Mouse (Mus musculus) small intestine, adult 2 months (tissue): ENCODE measurements at regions not wholly inside any gene's neighbourhood (a gene's known extent, or its start where the extent isn't known, plus 50 kb on each side); places are given as distances from the start of the nearest gene placed in this dataset.

Experiments used
- H3K27ac ChIP-seq: fragments of 200-500 bp; 2 replicates; pipeline ENCODE4 v1.5.1; 2012; ENCODE audit warnings: low read depth, low read length, control low read depth, inconsistent platforms; ENCODE audit not compliant: insufficient read depth
- H3K27me3 ChIP-seq: fragments of 200-500 bp; 2 replicates; pipeline ENCODE4 v1.6.1; 2012; ENCODE audit warnings: mild to moderate bottlenecking, moderate library complexity, low read length, inconsistent platforms; ENCODE audit not compliant: control insufficient read depth, insufficient read depth
- H3K36me3 ChIP-seq: fragments of 200-500 bp; 2 replicates; pipeline ENCODE4 v1.6.1; 2012; ENCODE audit warnings: mild to moderate bottlenecking, low read length, control low read depth, inconsistent platforms; ENCODE audit not compliant: control insufficient read depth, insufficient read depth
- H3K4me1 ChIP-seq: fragments of 200-500 bp; 2 replicates; pipeline ENCODE4 v1.6.1; 2012; ENCODE audit warnings: low read length, inconsistent platforms, mixed read lengths; ENCODE audit not compliant: control insufficient read depth, insufficient read depth, insufficient read length
- H3K4me3 ChIP-seq: fragments of 200-500 bp; 2 replicates; pipeline ENCODE4 v1.5.1; 2012; ENCODE audit warnings: low read depth, mild to moderate bottlenecking, control low read depth, inconsistent platforms, low read length, moderate library complexity
- CTCF ChIP-seq: fragments of 200-500 bp; IDR thresholded peaks from 2 replicates; pipeline ENCODE4 v1.5.1; 2012; ENCODE audit warnings: low read depth, mild to moderate bottlenecking, control low read depth, inconsistent platforms, low read length, moderate library complexity, mixed read lengths; ENCODE audit not compliant: insufficient replicate concordance, insufficient read length; ENCODE audit errors: extremely low read depth
- POLR2A ChIP-seq: fragments of 200-500 bp; IDR thresholded peaks from 2 replicates; pipeline ENCODE4 v1.6.1; 2012; ENCODE audit warnings: low read depth, mild to moderate bottlenecking, control low read depth, inconsistent platforms, low read length, moderate library complexity
- WGBS: fragments of 180-500 bp; shearing (Covaris S2); methylation state at CpG from one replicate; pipeline ENCODE4 v1.1.7; 2018; 5-methylcytosine and 5-hydroxymethylcytosine counted together

GRCm38 (mm10) chr7:68917137-68917875 lies 168.3 kb upstream of the Arrdc4 start:
- no peaks in the 10 kb centered on the region for H3K4me1 ChIP-seq
- no peaks in the 10 kb centered on the region; the same call in 1 of the 2 replicates for H3K27me3 ChIP-seq
- H3K4me3 ChIP-seq, result no peak overlapping the region
- no peak for TF ChIP-seq CTCF
- no peak for TF ChIP-seq POLR2A
- no peaks in the 10 kb centered on the region for H3K36me3 ChIP-seq
- no peak overlapping the region for H3K27ac ChIP-seq
- WGBS, result 20% methylated on average over 21 of the region's 21 CpGs

- no peaks in the 10 kb centered on the region for H3K4me1 ChIP-seq
- WGBS, result 87% methylated on average over 9 of the region's 9 CpGs
- no peak overlapping the region for H3K27ac ChIP-seq
- no peaks in the 10 kb centered on the region for H3K36me3 ChIP-seq
- TF ChIP-seq POLR2A, result no peak
- no peak for TF ChIP-seq CTCF
- no peaks in the 10 kb centered on the region; the same call in 1 of the 2 replicates for H3K27me3 ChIP-seq
- H3K4me3 ChIP-seq, result no peak overlapping the region
Measured at GRCm38 (mm10) chr7:68915976-68916375, 166.9 kb upstream of the Arrdc4 start.

- H3K27me3 ChIP-seq, result no peaks in the 10 kb centered on the region; the same call in 1 of the 2 replicates
- TF ChIP-seq CTCF (no peak), POLR2A (no peak)
- no peaks in the 10 kb centered on the region for H3K4me1 ChIP-seq
- H3K4me3 ChIP-seq, result no peak overlapping the region
- 52% methylated on average over 4 of the region's 4 CpGs for whole genome bisulfite sequencing
- H3K36me3 ChIP-seq, result no peaks in the 10 kb centered on the region
- H3K27ac ChIP-seq, result no peak overlapping the region
Measured at GRCm38 (mm10) chr7:68914344-68914743, 165.3 kb upstream of the Arrdc4 start.

GRCm38 (mm10) chr7:68911989-68912655 lies 163.1 kb upstream of the Arrdc4 start:
- 85% methylated on average over 6 of the region's 6 CpGs for WGBS
- H3K36me3 ChIP-seq, result no peaks in the 10 kb centered on the region
- TF ChIP-seq CTCF, result no peak
- no peak for TF ChIP-seq POLR2A
- H3K27ac ChIP-seq, result no peak overlapping the region
- H3K4me1 ChIP-seq, result no peaks in the 10 kb centered on the region
- H3K4me3 ChIP-seq, result no peak overlapping the region
- no peaks in the 10 kb centered on the region; the same call in 1 of the 2 replicates for H3K27me3 ChIP-seq

- TF ChIP-seq CTCF (no peak), POLR2A (no peak)
- Histone ChIP-seq H3K27me3 (no peaks in the 10 kb centered on the region; the same call in 1 of the 2 replicates), H3K4me3 (no peak overlapping the region), H3K27ac (no peak overlapping the region), H3K4me1 (no peaks in the 10 kb centered on the region), H3K36me3 (no peaks in the 10 kb centered on the region)
- WGBS, result 75% methylated on average over 3 of the region's 3 CpGs
Measured at GRCm38 (mm10) chr7:68911562-68911961, 162.5 kb upstream of the Arrdc4 start.

GRCm38 (mm10) chr7:68909694-68910093 lies 160.7 kb upstream of the Arrdc4 start:
- Histone ChIP-seq H3K4me3 (no peak overlapping the region), H3K4me1 (no peaks in the 10 kb centered on the region), H3K27me3 (no peaks in the 10 kb centered on the region), H3K36me3 (no peaks in the 10 kb centered on the region), H3K27ac (no peak overlapping the region)
- TF ChIP-seq POLR2A (no peak), CTCF (no peak)
- WGBS, result 92% methylated on average over 1 of the region's 1 CpGs

- TF ChIP-seq CTCF (no peak), POLR2A (no peak)
- Histone ChIP-seq H3K27me3 (no peaks in the 10 kb centered on the region), H3K36me3 (no peaks in the 10 kb centered on the region), H3K4me3 (no peak overlapping the region), H3K4me1 (no peaks in the 10 kb centered on the region), H3K27ac (no peak overlapping the region)
- WGBS, result 39% methylated on average over 1 of the region's 1 CpGs
Measured at GRCm38 (mm10) chr7:68908401-68908834, 159.4 kb upstream of the Arrdc4 start.
